Mouse (Mus musculus) intestine, postnatal 0 days (tissue): ENCODE measurements around the gene BC029722. TPM values are rescaled to one million over a fixed set of nuclear protein-coding genes. Genes with fewer than 3 reads are reported as not detected.

Experiments used
- ATAC-seq: fragments of 200-750 bp; cut with Nextera tagmentation; 2 replicates; pipeline ENCODE4 v1.8.0; 2017; ENCODE audit warnings: mild to moderate bottlenecking, moderate TSS enrichment, moderate library complexity
- H3K27ac ChIP-seq: fragments of 300-500 bp; sonication (generic); 2 replicates; pipeline ENCODE4 v1.5.1; 2014; ENCODE audit warnings: mild to moderate bottlenecking, low read depth, low read length, moderate library complexity
- H3K27me3 ChIP-seq: fragments of 300-500 bp; sonication (generic); replicated peaks from 2 replicates; pipeline ENCODE4 v1.6.1; 2014; ENCODE audit warnings: low read length, mixed read lengths; ENCODE audit not compliant: control insufficient read depth, insufficient read depth
- H3K36me3 ChIP-seq: fragments of 300-500 bp; sonication (generic); 2 replicates; pipeline ENCODE4 v1.6.1; 2014; ENCODE audit warnings: mild to moderate bottlenecking, moderate library complexity; ENCODE audit not compliant: control insufficient read depth, insufficient read depth
- H3K4me1 ChIP-seq: fragments of 300-500 bp; sonication (generic); replicated peaks from 2 replicates; pipeline ENCODE4 v1.6.1; 2014; ENCODE audit warnings: antibody characterized with exemption, low read length, mixed read lengths; ENCODE audit not compliant: control insufficient read depth, insufficient read depth
- H3K4me2 ChIP-seq: fragments of 300-500 bp; sonication (generic); replicated peaks from 2 replicates; pipeline ENCODE4 v1.6.1; 2014; ENCODE audit warnings: low read depth, mild to moderate bottlenecking, moderate library complexity
- H3K4me3 ChIP-seq: fragments of 300-500 bp; sonication (generic); 2 replicates; pipeline ENCODE4 v1.5.1; 2014; ENCODE audit warnings: low read depth, low read length
- H3K9ac ChIP-seq: fragments of 300-500 bp; sonication (generic); 2 replicates; pipeline ENCODE4 v1.6.1; 2014; ENCODE audit warnings: mild to moderate bottlenecking, low read depth, low read length
- H3K9me3 ChIP-seq: fragments of 300-500 bp; sonication (generic); 2 replicates; pipeline ENCODE4 v1.6.1; 2016; ENCODE audit warnings: mixed run types; ENCODE audit not compliant: control insufficient read depth
- CTCF ChIP-seq: sonication (generic); IDR thresholded peaks from 2 replicates; pipeline ENCODE4 v1.5.1; 2016; ENCODE audit warnings: low read depth, mild to moderate bottlenecking, control low read depth, antibody characterized with exemption, moderate library complexity
- WGBS: fragments of 180-500 bp; shearing (Covaris S2); extraction: QIAGEN DNeasy Blood & Tissue Kit; methylation state at CpG from one replicate; pipeline ENCODE4 v1.1.7; 2014; 5-methylcytosine and 5-hydroxymethylcytosine counted together
- polyA plus RNA-seq: library from polyadenylated mRNA; unstranded; fragments of >200 nt; fragmentation: Nextera tagmentation; extraction: Ambion mirVana; gene quantifications from 2 replicates; pipeline ENCODE4 v1.2.1, GENCODE M21; 2015

The BC029722 gene
- 40.0 and 42.3 TPM in 2 replicates for polyA plus RNA-seq

DNA sequence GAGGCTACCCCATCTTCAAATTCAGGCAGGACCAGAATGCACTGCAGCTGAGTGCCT is at the start of gene BC029722:
Gene BC029722, minus strand, starts transcription at position 35 of the 57 bp plus-strand sequence.
- Histone ChIP-seq H3K27me3 (no peaks in the 10 kb centered on the region), H3K4me3 (peak within 1 kb of the TSS; percentile 57), H3K4me1 (peaks cover 7% of the 10 kb centered on the region), H3K36me3 (peaks cover 29% of the 10 kb centered on the region), H3K27ac (peak within 1 kb of the TSS; percentile 95), H3K9ac (peak within 1 kb of the TSS; percentile 79), H3K4me2 (peak within 1 kb of the TSS; percentile 75), H3K9me3 (no peaks in the 10 kb centered on the region)
- ATAC-seq, result no peak
- TF ChIP-seq CTCF, result no peak

GRCm38 (mm10) chr2:155868320-155868719 is 49.1 kb upstream of the BC029722 start:
- no peaks in the 10 kb centered on the region for H3K27me3 ChIP-seq
- whole genome bisulfite sequencing, result 93% methylated on average over 8 of the region's 8 CpGs
- no peaks in the 10 kb centered on the region for H3K4me1 ChIP-seq
- H3K4me3 ChIP-seq, result no peak overlapping the region
- H3K36me3 ChIP-seq, result peaks cover 27% of the 10 kb centered on the region; the same call in 1 of the 2 replicates
- ATAC-seq, result no peak
- H3K27ac ChIP-seq, result no peak overlapping the region
- H3K9ac ChIP-seq, result no peak overlapping the region
- no peaks in the 10 kb centered on the region for H3K9me3 ChIP-seq
- no peak for TF ChIP-seq CTCF
- H3K4me2 ChIP-seq, result no peak overlapping the region

DNA sequence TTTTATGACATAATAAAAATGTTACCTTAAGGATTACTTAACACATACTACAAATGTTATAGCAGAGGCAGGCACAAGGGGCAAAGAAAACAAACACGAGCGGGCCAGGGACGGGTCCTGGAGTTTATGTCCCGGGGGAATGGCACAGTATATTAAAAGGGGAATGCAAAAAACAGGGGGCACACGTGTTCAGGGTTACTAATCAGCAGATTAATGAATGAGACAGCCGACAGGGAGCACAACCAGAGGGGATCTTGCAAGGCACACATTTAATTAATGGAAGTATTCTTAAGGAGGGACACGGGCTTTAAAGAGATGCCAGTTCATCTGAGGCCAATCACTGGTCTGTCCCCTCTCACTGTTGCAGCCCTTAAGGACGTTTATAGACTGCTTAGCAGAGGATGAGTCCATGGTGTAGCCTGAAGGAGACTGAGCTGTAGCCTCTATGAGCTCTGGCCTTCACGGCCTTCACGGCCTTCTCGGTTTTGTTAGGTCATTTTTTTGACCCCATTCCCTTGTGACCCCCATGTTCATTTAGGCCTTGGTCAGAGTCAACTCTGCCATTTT is 44.2 kb upstream of the BC029722 start:
- no peak overlapping the region for H3K4me3 ChIP-seq
- no peak overlapping the region for H3K9ac ChIP-seq
- H3K36me3 ChIP-seq, result peaks cover 18% of the 10 kb centered on the region; the same call in 1 of the 2 replicates
- no peaks in the 10 kb centered on the region for H3K27me3 ChIP-seq
- no peak overlapping the region for H3K27ac ChIP-seq
- 54% methylated on average over 11 of the region's 11 CpGs for WGBS
- no peak overlapping the region for H3K4me2 ChIP-seq
- no peaks in the 10 kb centered on the region for H3K9me3 ChIP-seq
- ATAC-seq, result no peak
- no peaks in the 10 kb centered on the region for H3K4me1 ChIP-seq
- TF ChIP-seq CTCF, result no peak

GRCm38 (mm10) chr2:155862573-155863300 is 43.5 kb upstream of the BC029722 start:
- peaks cover 14% of the 10 kb centered on the region; the same call in 1 of the 2 replicates for H3K36me3 ChIP-seq
- no peak for TF ChIP-seq CTCF

GRCm38 (mm10) chr2:155861581-155861980 is 42.4 kb upstream of the BC029722 start:
- H3K4me1 ChIP-seq, result no peaks in the 10 kb centered on the region
- H3K9ac ChIP-seq, result no peak overlapping the region
- H3K36me3 ChIP-seq, result peaks cover 15% of the 10 kb centered on the region; the same call in 1 of the 2 replicates
- H3K4me2 ChIP-seq, result no peak overlapping the region
- no peak for ATAC-seq
- H3K27me3 ChIP-seq, result no peaks in the 10 kb centered on the region
- WGBS, result 94% methylated on average over 6 of the region's 6 CpGs
- H3K9me3 ChIP-seq, result no peaks in the 10 kb centered on the region
- H3K27ac ChIP-seq, result no peak overlapping the region
- TF ChIP-seq CTCF, result no peak
- no peak overlapping the region for H3K4me3 ChIP-seq

More at GRCm38 (mm10) chr2:155862573-155863300, 43.5 kb upstream of the BC029722 start:
- ATAC-seq, result peak; percentile 52; the same call in 1 of the 2 replicates
- Histone ChIP-seq H3K4me1 (no peaks in the 10 kb centered on the region), H3K9ac (no peak overlapping the region), H3K9me3 (no peaks in the 10 kb centered on the region), H3K27ac (no peak overlapping the region), H3K27me3 (no peaks in the 10 kb centered on the region), H3K4me2 (no peak overlapping the region), H3K4me3 (no peak overlapping the region)
- 60% methylated on average over 13 of the region's 13 CpGs for WGBS

DNA sequence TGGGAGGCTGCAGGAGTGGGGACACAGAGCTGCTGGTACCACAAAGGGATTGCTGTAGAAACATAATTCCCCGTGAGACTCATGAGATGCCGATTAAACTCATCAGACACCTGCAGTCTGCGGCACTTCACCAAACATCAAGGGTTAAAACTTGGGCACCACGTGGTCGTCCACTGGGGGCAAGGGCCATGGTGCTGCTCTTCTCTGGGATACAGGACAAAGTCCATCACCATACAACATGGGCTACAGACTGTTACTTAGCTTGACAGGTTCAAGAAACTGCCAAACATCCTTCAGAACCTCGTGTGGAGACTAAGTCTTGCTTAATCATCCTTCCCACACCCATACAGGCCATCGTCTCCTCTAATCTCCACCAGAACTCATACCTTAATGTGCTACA is 40.9 kb upstream of the BC029722 start:
- WGBS, result 60% methylated on average over 7 of the region's 7 CpGs

More for the DNA sequence above, 40.9 kb upstream of the BC029722 start:
- Histone ChIP-seq H3K27ac (no peak overlapping the region), H3K4me2 (no peak overlapping the region), H3K36me3 (peaks cover 27% of the 10 kb centered on the region), H3K9me3 (no peaks in the 10 kb centered on the region), H3K9ac (no peak overlapping the region), H3K27me3 (no peaks in the 10 kb centered on the region), H3K4me3 (no peak overlapping the region), H3K4me1 (no peaks in the 10 kb centered on the region)
- no peak for TF ChIP-seq CTCF
- ATAC-seq, result no peak
